In genomic region chr1:113395267-113395824, GRCm38 (mm10) we compare ENCODE assay signal across 19 mouse cellular contexts.
DNase-seq lines count a peak whose midpoint lies in the region; ATAC-seq and TF ChIP-seq lines count a peak whose summit lies in the region.
"Had no signal": no experiment of that assay in that cellular context is flagged by ENCODE, and none has a peak within 500 bp of the region (broad histone marks: within the 10 kb centered on the region; RNA-seq: fewer than 3 reads in every experiment).

No protein-coding gene starts in this region.

- H3K9ac ChIP-seq in forebrain, postnatal 0 days, result no peak overlapping the region
- H3K9ac ChIP-seq: embryonic facial prominence, embryonic 12.5 days; hindbrain, embryonic 12.5 days had no signal

- H3K4me2 ChIP-seq in forebrain, postnatal 0 days (ENCODE audit: low read depth), result no peak overlapping the region
- H3K4me2 ChIP-seq: embryonic facial prominence, embryonic 12.5 days; hindbrain, embryonic 12.5 days had no signal

- H3K27ac ChIP-seq in forebrain, postnatal 0 days (ENCODE audit: low read depth, low read length), result no peak overlapping the region
- H3K27ac ChIP-seq: embryonic facial prominence, embryonic 12.5 days; hindbrain, embryonic 12.5 days had no signal

- no peaks in the 10 kb centered on the region for H3K9me3 ChIP-seq in forebrain, postnatal 0 days (ENCODE audit: low read length)
- H3K9me3 ChIP-seq: embryonic facial prominence, embryonic 12.5 days; hindbrain, embryonic 12.5 days had no signal

- no peak for DNase-seq in frontal cortex, postnatal 10 days (ENCODE audit: low spot score in 2 of 2)
- peak; percentile 37 for DNase-seq in layer of hippocampus, adult 9-10 months (ENCODE audit: low spot score)
- no peak for DNase-seq in layer of hippocampus, postnatal 36 days
- DNase-seq in forebrain, postnatal 0 days, result peak; percentile 32
- no peak for DNase-seq in right cerebral cortex, postnatal 25 days
- DNase-seq: adrenal gland, adult 2 months; adrenal gland, postnatal 25 days; cerebellum, adult 11 months; cerebellum, adult 8-10 months; cerebellum, postnatal 14 days; gastrocnemius, postnatal 14 days; heart, postnatal 10 days; heart, postnatal 4 days had no signal

- WGBS in forebrain, postnatal 0 days, result 49% methylated on average over 6 of the region's 6 CpGs

- TF ChIP-seq CTCF in forebrain, postnatal 0 days (IDR thresholded peaks at IDR 0.05; ENCODE audit: low read depth), result no peak

- ATAC-seq in frontal cortex, adult (ENCODE audit: low TSS enrichment), result peak; percentile 62
- ATAC-seq in forebrain, postnatal 0 days, result peak; percentile 85
- ATAC-seq: hindbrain, embryonic 16.5 days; inflammation-experienced regulatory T-cells, adult 6 months; intestine, postnatal 0 days had no signal

- no peak overlapping the region for H3K4me3 ChIP-seq in forebrain, postnatal 0 days (ENCODE audit: low read depth, low read length)
- H3K4me3 ChIP-seq: embryonic facial prominence, embryonic 12.5 days; hindbrain, embryonic 12.5 days had no signal

- no peaks in the 10 kb centered on the region for H3K27me3 ChIP-seq in forebrain, postnatal 0 days (ENCODE audit: insufficient read depth, low read length)
- H3K27me3 ChIP-seq: embryonic facial prominence, embryonic 12.5 days; hindbrain, embryonic 12.5 days had no signal

- H3K4me1 ChIP-seq in forebrain, postnatal 0 days (ENCODE audit: insufficient read depth), result no peaks in the 10 kb centered on the region
- H3K4me1 ChIP-seq: embryonic facial prominence, embryonic 12.5 days; hindbrain, embryonic 12.5 days had no signal

- H3K36me3 ChIP-seq in forebrain, postnatal 0 days (ENCODE audit: insufficient read depth), result no peaks in the 10 kb centered on the region
- H3K36me3 ChIP-seq: embryonic facial prominence, embryonic 12.5 days; hindbrain, embryonic 12.5 days had no signal

Comparison
In these comparisons a context has a peak if more than half of its experiments do, and no peak if none do; other contexts are left out.
1. DNase-seq: peak in layer of hippocampus, adult 9-10 months (single experiment) and forebrain, postnatal 0 days (single experiment); none in frontal cortex, postnatal 10 days (0 of 2), layer of hippocampus, postnatal 36 days (0 of 2) and right cerebral cortex, postnatal 25 days (single experiment).